Mouse (Mus musculus) testis, adult 2 months (tissue): ENCODE results near the gene Pik3ap1. TPM values are rescaled to one million over a fixed set of nuclear protein-coding genes. Genes with fewer than 3 reads are reported as not detected.

Experiments
- H3K27ac ChIP-seq: fragments of 200-500 bp; 2 replicates; pipeline ENCODE4 v1.5.1; 2012; ENCODE audit warnings: low read depth, low read length; ENCODE audit not compliant: control insufficient read depth, insufficient read depth
- H3K27me3 ChIP-seq: fragments of 200-500 bp; 2 replicates; pipeline ENCODE4 v1.6.1; 2012; ENCODE audit warnings: mild to moderate bottlenecking, low read length, moderate library complexity; ENCODE audit not compliant: control insufficient read depth, insufficient read depth
- H3K36me3 ChIP-seq: fragments of 200-500 bp; 2 replicates; pipeline ENCODE4 v1.6.1; 2012; ENCODE audit warnings: mild to moderate bottlenecking, low read length; ENCODE audit not compliant: control insufficient read depth, insufficient read depth
- H3K4me1 ChIP-seq: fragments of 200-500 bp; 2 replicates; pipeline ENCODE4 v1.6.1; 2012; ENCODE audit warnings: low read length; ENCODE audit not compliant: control insufficient read depth, insufficient read depth
- H3K4me3 ChIP-seq: fragments of 200-500 bp; 2 replicates; pipeline ENCODE4 v1.5.1; 2012; ENCODE audit warnings: low read depth, mild to moderate bottlenecking, low read length, moderate library complexity, mixed read lengths; ENCODE audit not compliant: control insufficient read depth
- CTCF ChIP-seq: fragments of 200-500 bp; IDR thresholded peaks from 2 replicates; pipeline ENCODE4 v1.5.1; 2012; ENCODE audit warnings: low read depth, mild to moderate bottlenecking, inconsistent platforms, low read length, moderate library complexity; ENCODE audit not compliant: control insufficient read depth, insufficient read depth, insufficient replicate concordance
- POLR2A ChIP-seq: fragments of 200-500 bp; IDR thresholded peaks from 2 replicates; pipeline ENCODE4 v1.6.1; 2012; ENCODE audit warnings: low read depth, mild to moderate bottlenecking, inconsistent platforms, low read length, moderate library complexity; ENCODE audit not compliant: control insufficient read depth
- polyA plus RNA-seq: library from polyadenylated mRNA; depleted of rRNA; stranded (reverse); fragments of >200 nt; gene quantifications from 2 replicates; pipeline ENCODE4 v1.2.3, GENCODE M21; 2012

The Pik3ap1 gene
- polyA plus RNA-seq, 1 experiment = 1.6 TPM

- no peak overlapping the region for H3K27ac ChIP-seq
- TF ChIP-seq CTCF (no peak), POLR2A (no peak)
Measured at GRCm38 (mm10) chr19:41329961-41330360, 54.9 kb downstream of the Pik3ap1 start.

GRCm38 (mm10) chr19:41328743-41329142 is 56.2 kb downstream of the Pik3ap1 start:
- no peaks in the 10 kb centered on the region; the same call in 1 of the 2 replicates for H3K4me1 ChIP-seq
- no peak overlapping the region for H3K4me3 ChIP-seq
- H3K36me3 ChIP-seq = no peaks in the 10 kb centered on the region
- H3K27ac ChIP-seq = no peak overlapping the region
- no peak for TF ChIP-seq CTCF
- no peaks in the 10 kb centered on the region for H3K27me3 ChIP-seq

More at GRCm38 (mm10) chr19:41329961-41330360, 54.9 kb downstream of the Pik3ap1 start:
- no peaks in the 10 kb centered on the region for H3K27me3 ChIP-seq
- H3K36me3 ChIP-seq = no peaks in the 10 kb centered on the region
- H3K4me3 ChIP-seq = no peak overlapping the region
- no peaks in the 10 kb centered on the region; the same call in 1 of the 2 replicates for H3K4me1 ChIP-seq

- no peak overlapping the region for H3K4me3 ChIP-seq
- H3K27ac ChIP-seq = no peak overlapping the region
- no peak for TF ChIP-seq CTCF
- TF ChIP-seq POLR2A = no peak
- H3K27me3 ChIP-seq = no peaks in the 10 kb centered on the region
- no peaks in the 10 kb centered on the region for H3K4me1 ChIP-seq
- H3K36me3 ChIP-seq = no peaks in the 10 kb centered on the region
Measured at GRCm38 (mm10) chr19:41323813-41324212, 61.1 kb downstream of the Pik3ap1 start.

- Histone ChIP-seq H3K4me3 (no peak overlapping the region), H3K27ac (no peak overlapping the region), H3K36me3 (no peaks in the 10 kb centered on the region), H3K4me1 (no peaks in the 10 kb centered on the region), H3K27me3 (no peaks in the 10 kb centered on the region)
- TF ChIP-seq CTCF = no peak
- no peak for TF ChIP-seq POLR2A
Measured at GRCm38 (mm10) chr19:41323125-41323524, 61.8 kb downstream of the Pik3ap1 start.

GRCm38 (mm10) chr19:41321149-41321548 is 63.8 kb downstream of the Pik3ap1 start:
- TF ChIP-seq CTCF (no peak), POLR2A (no peak)
- no peak overlapping the region for H3K4me3 ChIP-seq
- no peaks in the 10 kb centered on the region for H3K27me3 ChIP-seq
- no peaks in the 10 kb centered on the region for H3K36me3 ChIP-seq
- H3K4me1 ChIP-seq = no peaks in the 10 kb centered on the region
- H3K27ac ChIP-seq = no peak overlapping the region

GRCm38 (mm10) chr19:41317315-41318095 is 67.4 kb downstream of the Pik3ap1 start:
- H3K27me3 ChIP-seq = no peaks in the 10 kb centered on the region
- H3K4me3 ChIP-seq = no peak overlapping the region
- no peak overlapping the region for H3K27ac ChIP-seq
- peak; percentile 57; the same call in 1 of the 2 replicates for TF ChIP-seq CTCF
- no peak for TF ChIP-seq POLR2A
- H3K4me1 ChIP-seq = no peaks in the 10 kb centered on the region
- no peaks in the 10 kb centered on the region for H3K36me3 ChIP-seq

- no peak for TF ChIP-seq POLR2A
- TF ChIP-seq CTCF = no peak
- H3K27ac ChIP-seq = no peak overlapping the region
- H3K27me3 ChIP-seq = no peaks in the 10 kb centered on the region
- no peak overlapping the region for H3K4me3 ChIP-seq
- no peaks in the 10 kb centered on the region for H3K36me3 ChIP-seq
- peaks cover 6% of the 10 kb centered on the region for H3K4me1 ChIP-seq
Measured at GRCm38 (mm10) chr19:41314696-41315095, 70.2 kb downstream of the Pik3ap1 start.
